Mouse (Mus musculus) cerebellum, adult 9-11 months (tissue): Measurements from ENCODE around the gene Mcrip2.
"Not testable (repeated sequence)": the region's sequence is repeated elsewhere in the genome, so short reads cannot be mapped to it uniquely, and the experiment has no call there.

Source experiments
- DNase-seq: peaks from one replicate; pipeline ENCODE4 v3.0.0; 2022

The Mcrip2 gene

GRCm38 (mm10) chr17:25880196-25880910 is 11.8 kb upstream of the Mcrip2 start, which contains the start of gene Wfikkn1:
Gene Wfikkn1, minus strand, starts transcription at chr17:25880858.
- peak; percentile 62 for DNase-seq

GRCm38 (mm10) chr17:25879750-25880149 is 11.2 kb upstream of the Mcrip2 start:
- DNase-seq = peak; percentile 63

GRCm38 (mm10) chr17:25879261-25879660 is 10.7 kb upstream of the Mcrip2 start:
- DNase-seq = peak; percentile 53

- no peak for DNase-seq
Measured at GRCm38 (mm10) chr17:25878611-25879180, 10.1 kb upstream of the Mcrip2 start.

GRCm38 (mm10) chr17:25877741-25878610 is 9.4 kb upstream of the Mcrip2 start:
- peak; percentile 69 for DNase-seq

GRCm38 (mm10) chr17:25877025-25877424 is 8.5 kb upstream of the Mcrip2 start:
- no peak for DNase-seq

GRCm38 (mm10) chr17:25876347-25876915 is 7.9 kb upstream of the Mcrip2 start:
- DNase-seq = peak; percentile 72

- peak; percentile 90 for DNase-seq
Measured at GRCm38 (mm10) chr17:25875171-25876136, 6.9 kb upstream of the Mcrip2 start.

GRCm38 (mm10) chr17:25874721-25875170 is 6.2 kb upstream of the Mcrip2 start, which contains the start of gene Mettl26:
Gene Mettl26, plus strand, starts transcription at chr17:25875074.
- peak; percentile 90 for DNase-seq

GRCm38 (mm10) chr17:25874148-25874720 is 5.7 kb upstream of the Mcrip2 start:
- peak; percentile 57 for DNase-seq

GRCm38 (mm10) chr17:25873405-25874147 is 5.0 kb upstream of the Mcrip2 start:
- no peak for DNase-seq

GRCm38 (mm10) chr17:25872676-25873075 is 4.1 kb upstream of the Mcrip2 start:
- DNase-seq = no peak

- not testable (repeated sequence) for DNase-seq
Measured at GRCm38 (mm10) chr17:25871566-25871965, 3.0 kb upstream of the Mcrip2 start.

- DNase-seq = peak; percentile 35
Measured at GRCm38 (mm10) chr17:25869954-25870353, 1.4 kb upstream of the Mcrip2 start.

- peak; percentile 52 for DNase-seq
Measured at GRCm38 (mm10) chr17:25869498-25869897, 934 bp upstream of the Mcrip2 start.

GRCm38 (mm10) chr17:25867836-25868600 is 546 bp downstream of the Mcrip2 start:
- DNase-seq = peak; percentile 76

GRCm38 (mm10) chr17:25867509-25867835 is 1.1 kb downstream of the Mcrip2 start:
- no peak for DNase-seq

GRCm38 (mm10) chr17:25866172-25866571 is 2.4 kb downstream of the Mcrip2 start:
- DNase-seq = peak; percentile 31

- DNase-seq = peak; percentile 49
Measured at GRCm38 (mm10) chr17:25865288-25865687, 3.3 kb downstream of the Mcrip2 start.

GRCm38 (mm10) chr17:25864311-25864710 is 4.3 kb downstream of the Mcrip2 start:
- DNase-seq = peak; percentile 55
